Mouse (Mus musculus) forebrain, embryonic 14.5 days (tissue): Measurements from ENCODE around the gene Gna12. TPM values are rescaled to one million over a fixed set of nuclear protein-coding genes. Genes with fewer than 3 reads are reported as not detected.

ENCODE experiments used
- ATAC-seq: fragments of 200-750 bp; cut with Nextera tagmentation; 2 replicates; pipeline ENCODE4 v1.8.0; 2017; ENCODE audit warnings: mild to moderate bottlenecking, moderate library complexity
- DNase-seq: peaks from one replicate; pipeline ENCODE4 v3.0.0-alpha.2; 2015; ENCODE audit warnings: low spot score
- H3K27ac ChIP-seq: fragments of 300-500 bp; sonication (generic); 2 replicates; pipeline ENCODE4 v1.5.1; 2014; ENCODE audit warnings: low read depth, mild to moderate bottlenecking, control low read depth, low read length, moderate library complexity
- H3K27me3 ChIP-seq: fragments of 300-500 bp; sonication (generic); replicated peaks from 2 replicates; pipeline ENCODE4 v1.6.1; 2014; ENCODE audit warnings: low read length, control low read depth, mixed read lengths; ENCODE audit not compliant: control insufficient read depth, insufficient read depth
- H3K36me3 ChIP-seq: fragments of 300-500 bp; sonication (generic); 2 replicates; pipeline ENCODE4 v1.6.1; 2014; ENCODE audit warnings: low read length, control low read depth; ENCODE audit not compliant: control insufficient read depth, insufficient read depth
- H3K4me1 ChIP-seq: fragments of 300-500 bp; sonication (generic); 2 replicates; pipeline ENCODE4 v1.6.1; 2014; ENCODE audit warnings: antibody characterized with exemption, low read length, control low read depth; ENCODE audit not compliant: control insufficient read depth, insufficient read depth
- H3K4me2 ChIP-seq: fragments of 300-500 bp; sonication (generic); 2 replicates; pipeline ENCODE4 v1.6.1; 2014; ENCODE audit warnings: mild to moderate bottlenecking, control low read depth, low read length
- H3K4me3 ChIP-seq: fragments of 300-500 bp; sonication (generic); 2 replicates; pipeline ENCODE4 v1.5.1; 2014; ENCODE audit warnings: low read depth, low read length, control low read depth
- H3K9ac ChIP-seq: fragments of 300-500 bp; sonication (generic); 2 replicates; pipeline ENCODE4 v1.6.1; 2014; ENCODE audit warnings: mild to moderate bottlenecking, low read length, control low read depth, moderate library complexity
- H3K9me3 ChIP-seq: fragments of 300-500 bp; sonication (generic); replicated peaks from 2 replicates; pipeline ENCODE4 v1.6.1; 2016; ENCODE audit warnings: low read length, control low read depth, mixed read lengths; ENCODE audit not compliant: control insufficient read depth
- WGBS: fragments of 180-500 bp; shearing (Covaris S2); extraction: QIAGEN DNeasy Blood & Tissue Kit; methylation state at CpG from one replicate; pipeline ENCODE4 v1.1.7; 2014; 5-methylcytosine and 5-hydroxymethylcytosine counted together
- polyA plus RNA-seq: library from polyadenylated mRNA; unstranded; fragments of >200 nt; fragmentation: Nextera tagmentation; extraction: Ambion mirVana; gene quantifications from 2 replicates; pipeline ENCODE4 v1.2.1, GENCODE M21; 2014

Gene Gna12
- polyA plus RNA-seq, 1 experiment from 2014 or later = 19.9 TPM

DNA sequence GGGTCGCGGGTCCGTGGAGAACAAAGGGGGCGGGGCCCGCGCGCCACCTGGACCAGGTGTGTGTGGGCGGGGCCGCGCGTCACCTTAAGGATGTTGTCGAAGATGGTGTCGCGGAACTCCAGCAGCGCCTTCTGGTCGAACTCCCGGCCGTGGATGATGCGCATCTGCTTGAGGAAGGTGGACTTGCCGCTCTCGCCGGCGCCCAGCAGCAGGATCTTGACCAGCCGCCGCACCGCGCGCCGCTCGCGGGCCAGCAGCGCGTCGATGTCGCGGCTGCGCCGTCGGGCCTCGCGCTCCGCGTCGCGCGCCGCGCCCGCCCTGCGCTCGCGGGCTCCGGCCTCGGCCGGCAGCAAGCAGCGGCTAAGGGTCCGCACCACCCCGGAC lies 328 bp downstream of the Gna12 start:
- peak overlapping the region; percentile 80 for H3K4me3 ChIP-seq
- no peaks in the 10 kb centered on the region for H3K9me3 ChIP-seq
- ATAC-seq = no peak; the same call in 1 of the 2 replicates
- peak overlapping the region; percentile 97 for H3K4me2 ChIP-seq
- no peak for DNase-seq
- peak overlapping the region; percentile 83 for H3K9ac ChIP-seq
- H3K27ac ChIP-seq = peak overlapping the region; percentile 65; the same call in 1 of the 2 replicates
- H3K4me1 ChIP-seq = peaks cover 27% of the 10 kb centered on the region
- no peaks in the 10 kb centered on the region for H3K27me3 ChIP-seq
- 0 out of 2 replicates have a peak, but pooled peaks cover 4% of the 10 kb centered on the region for H3K36me3 ChIP-seq
- under 1% methylated on average over 52 of the region's 58 CpGs for WGBS

DNA sequence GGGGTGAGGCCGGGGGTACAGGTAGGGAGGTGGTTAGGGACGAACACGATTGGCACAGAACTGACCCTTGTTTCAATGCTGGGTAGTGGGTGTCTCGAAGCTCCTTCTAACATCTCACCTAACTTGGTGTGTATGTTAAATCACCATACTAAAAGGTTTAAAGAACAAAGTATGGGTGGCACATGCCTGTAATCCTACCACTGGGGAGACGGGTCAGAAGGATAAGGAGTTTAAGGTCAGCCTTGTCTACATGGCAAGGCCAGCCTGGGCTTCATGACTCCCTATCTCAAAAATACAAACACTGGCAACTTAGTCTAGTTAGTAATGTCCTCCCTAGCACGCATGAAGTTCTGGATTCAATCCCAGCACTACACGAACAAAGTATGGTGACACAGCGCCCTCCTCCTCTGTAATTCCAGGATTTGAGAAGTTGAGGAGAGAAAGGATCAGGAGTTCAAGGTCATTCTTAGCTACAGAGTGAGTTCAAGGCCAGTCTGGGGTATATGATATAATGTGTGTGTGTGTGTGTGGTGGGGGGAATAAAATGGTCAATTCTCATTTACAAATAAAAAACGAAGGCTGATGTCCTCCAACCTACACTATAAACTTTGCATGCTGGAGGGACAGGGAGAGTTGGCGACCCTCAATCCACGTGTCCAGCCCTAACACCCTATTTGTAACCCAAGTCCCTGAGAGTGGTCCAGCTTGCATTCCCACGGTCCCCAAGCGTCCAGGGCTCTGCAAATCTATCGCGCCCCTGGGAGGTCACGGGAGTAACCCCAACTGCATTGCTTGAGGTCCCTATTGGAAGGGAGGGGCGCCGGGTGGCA lies 935 bp downstream of the Gna12 start:
- DNase-seq (peak; percentile 30), ATAC-seq (no peak)
- Histone ChIP-seq H3K27ac (0 out of 2 replicates have a peak overlapping the region, but pooled peaks have one; percentile 65), H3K27me3 (no peaks in the 10 kb centered on the region), H3K9me3 (no peaks in the 10 kb centered on the region), H3K4me2 (peak overlapping the region; percentile 97), H3K4me1 (peaks cover 27% of the 10 kb centered on the region), H3K36me3 (peaks cover 4% of the 10 kb centered on the region; the same call in 1 of the 2 replicates), H3K9ac (peak overlapping the region; percentile 83), H3K4me3 (peak overlapping the region; percentile 80)
- WGBS = 35% methylated on average over 18 of the region's 18 CpGs

GRCm38 (mm10) chr5:140828363-140828762 lies 1.9 kb downstream of the Gna12 start:
- Histone ChIP-seq H3K4me2 (peak overlapping the region; percentile 97), H3K27me3 (no peaks in the 10 kb centered on the region), H3K9ac (peak overlapping the region; percentile 45; the same call in 1 of the 2 replicates), H3K4me1 (peaks cover 27% of the 10 kb centered on the region), H3K4me3 (peak overlapping the region; percentile 9), H3K27ac (no peak overlapping the region), H3K36me3 (peaks cover 4% of the 10 kb centered on the region; the same call in 1 of the 2 replicates), H3K9me3 (no peaks in the 10 kb centered on the region)
- ATAC-seq = no peak
- 62% methylated on average over 2 of the region's 2 CpGs for WGBS
- no peak for DNase-seq

DNA sequence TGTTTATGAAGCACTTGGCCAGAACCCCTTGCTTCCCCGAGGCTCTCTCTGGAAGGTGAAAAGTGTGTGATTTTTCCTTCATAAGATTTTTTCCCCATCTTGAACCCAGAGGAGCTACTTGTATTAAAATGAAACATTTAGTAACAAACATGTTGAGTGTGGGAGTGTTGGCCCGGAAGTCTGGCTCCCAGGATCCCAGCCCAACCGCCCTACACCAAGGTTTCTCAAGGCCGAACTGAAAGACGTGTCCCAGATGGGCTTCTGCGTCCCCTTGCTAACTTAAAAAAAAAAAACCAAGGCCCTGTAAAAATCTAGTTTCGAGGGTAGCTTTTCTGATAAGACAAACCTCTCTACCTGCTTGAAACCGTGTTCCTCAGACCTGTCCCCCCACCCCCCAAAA lies 2.3 kb downstream of the Gna12 start:
- Histone ChIP-seq H3K27ac (no peak overlapping the region), H3K9ac (no peak overlapping the region)

GRCm38 (mm10) chr5:140827413-140827812 lies 2.8 kb downstream of the Gna12 start:
- WGBS = 70% methylated on average over 2 of the region's 2 CpGs
- peaks cover 4% of the 10 kb centered on the region; the same call in 1 of the 2 replicates for H3K36me3 ChIP-seq
- no peak overlapping the region for H3K27ac ChIP-seq
- H3K9me3 ChIP-seq = no peaks in the 10 kb centered on the region
- no peaks in the 10 kb centered on the region for H3K27me3 ChIP-seq
- H3K4me3 ChIP-seq = no peak overlapping the region
- no peak for DNase-seq
- H3K4me1 ChIP-seq = peaks cover 27% of the 10 kb centered on the region
- H3K9ac ChIP-seq = no peak overlapping the region
- ATAC-seq = no peak
- H3K4me2 ChIP-seq = peak overlapping the region; percentile 97

More for the DNA sequence above, 2.3 kb downstream of the Gna12 start:
- Histone ChIP-seq H3K27me3 (no peaks in the 10 kb centered on the region), H3K4me3 (peak overlapping the region; percentile 9; the same call in 1 of the 2 replicates), H3K4me2 (peak overlapping the region; percentile 97), H3K36me3 (peaks cover 4% of the 10 kb centered on the region; the same call in 1 of the 2 replicates), H3K9me3 (no peaks in the 10 kb centered on the region), H3K4me1 (peaks cover 27% of the 10 kb centered on the region)
- WGBS = 88% methylated on average over 8 of the region's 8 CpGs
- no peak for ATAC-seq
- no peak for DNase-seq

DNA sequence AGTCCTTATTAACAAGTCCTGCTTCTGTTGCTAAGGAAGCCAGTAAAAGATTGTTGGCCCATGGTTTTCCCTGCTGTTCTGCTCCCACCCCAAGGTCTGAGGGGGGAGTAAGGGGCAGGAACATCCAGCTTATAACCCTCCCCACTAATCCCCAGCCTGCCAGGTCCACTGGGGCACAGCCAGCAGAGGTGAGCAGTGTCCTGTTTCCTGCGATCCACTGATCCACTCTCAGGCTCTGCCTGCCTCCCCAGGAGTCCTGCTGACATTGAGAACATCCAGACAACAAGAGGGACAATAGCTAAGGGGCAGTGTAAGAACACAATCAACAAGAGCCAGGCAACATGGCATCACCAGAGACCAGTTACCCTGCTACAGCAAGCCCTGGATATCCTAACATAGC lies 3.4 kb downstream of the Gna12 start:
- Histone ChIP-seq H3K27ac (no peak overlapping the region), H3K36me3 (peaks cover 4% of the 10 kb centered on the region; the same call in 1 of the 2 replicates), H3K9ac (peak overlapping the region; percentile 18; the same call in 1 of the 2 replicates), H3K27me3 (no peaks in the 10 kb centered on the region), H3K4me1 (peaks cover 27% of the 10 kb centered on the region), H3K4me2 (no peak overlapping the region), H3K9me3 (no peaks in the 10 kb centered on the region), H3K4me3 (no peak overlapping the region)
- WGBS = 19% methylated on average over 1 of the region's 1 CpGs
- ATAC-seq = no peak
- no peak for DNase-seq

DNA sequence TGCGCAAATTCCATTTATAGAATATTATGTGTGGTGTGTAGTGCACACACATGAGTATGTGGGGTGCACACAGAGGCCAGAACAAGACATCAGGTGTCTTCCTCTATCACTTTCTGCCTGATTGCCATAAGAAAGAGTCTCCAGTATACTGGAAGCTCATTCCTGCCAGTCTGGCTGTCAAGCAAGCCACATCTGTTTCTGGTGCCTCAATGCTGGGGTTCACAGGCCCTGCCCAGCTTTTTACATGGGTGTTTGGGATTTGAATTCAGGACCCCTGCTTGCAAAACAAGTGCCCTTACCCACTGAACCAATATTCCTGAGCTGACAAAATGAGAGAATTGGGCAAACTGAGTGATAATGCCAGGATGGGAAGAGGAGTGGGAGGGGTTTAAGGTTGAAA lies 4.1 kb downstream of the Gna12 start:
- WGBS = 97% methylated on average over 1 of the region's 1 CpGs
- H3K9me3 ChIP-seq = no peaks in the 10 kb centered on the region
- H3K9ac ChIP-seq = no peak overlapping the region
- H3K4me2 ChIP-seq = no peak overlapping the region
- no peaks in the 10 kb centered on the region for H3K27me3 ChIP-seq
- ATAC-seq = no peak
- H3K36me3 ChIP-seq = peaks cover 4% of the 10 kb centered on the region; the same call in 1 of the 2 replicates
- no peak overlapping the region for H3K4me3 ChIP-seq
- DNase-seq = no peak
- peaks cover 27% of the 10 kb centered on the region for H3K4me1 ChIP-seq
- no peak overlapping the region for H3K27ac ChIP-seq

- peaks cover 4% of the 10 kb centered on the region; the same call in 1 of the 2 replicates for H3K36me3 ChIP-seq
- H3K4me1 ChIP-seq = peaks cover 29% of the 10 kb centered on the region
- no peak overlapping the region for H3K4me3 ChIP-seq
- 87% methylated on average over 7 of the region's 7 CpGs for WGBS
- H3K9me3 ChIP-seq = no peaks in the 10 kb centered on the region
- no peak for ATAC-seq
- H3K9ac ChIP-seq = no peak overlapping the region
- no peaks in the 10 kb centered on the region for H3K27me3 ChIP-seq
- H3K4me2 ChIP-seq = no peak overlapping the region
- no peak for DNase-seq
- H3K27ac ChIP-seq = no peak overlapping the region
Measured at GRCm38 (mm10) chr5:140824126-140824525, 6.1 kb downstream of the Gna12 start.

- ATAC-seq = no peak
- Histone ChIP-seq H3K27me3 (no peaks in the 10 kb centered on the region), H3K4me2 (no peak overlapping the region), H3K4me1 (peaks cover 24% of the 10 kb centered on the region), H3K36me3 (peaks cover 4% of the 10 kb centered on the region; the same call in 1 of the 2 replicates), H3K27ac (no peak overlapping the region), H3K9ac (no peak overlapping the region), H3K4me3 (no peak overlapping the region), H3K9me3 (no peaks in the 10 kb centered on the region)
- DNase-seq = no peak
- 96% methylated on average over 2 of the region's 2 CpGs for WGBS
Measured at GRCm38 (mm10) chr5:140823386-140823785, 6.8 kb downstream of the Gna12 start.
